Mouse (Mus musculus) heart, adult 18-20 months (tissue): ENCODE measurements around the gene Clec4n. TPM values are rescaled to one million over a fixed set of nuclear protein-coding genes. Genes with fewer than 3 reads are reported as not detected.
"Not testable (repeated sequence)": the region's sequence is repeated elsewhere in the genome, so short reads cannot be mapped to it uniquely, and the experiment has no call there.

ENCODE experiments used
- DNase-seq, 2 experiments: peaks; one replicate each; pipeline ENCODE4 v3.0.0; 2021 to 2022; ENCODE audit warnings: mixed read lengths in 1 of 2
- long read RNA-seq, 2 experiments: library from polyadenylated mRNA; stranded (forward); transcript quantifications; one replicate each; pipeline ENCODE4 v2.0.0; 2021
- total RNA-seq, 2 experiments: library from RNA; stranded (reverse); gene quantifications; 2 replicates each; pipeline ENCODE4 v1.2.3; 2021

Clec4n gene
- under 1 TPM; 0.35 to 0.85 TPM for total RNA-seq
- long read RNA-seq, experiment 1, partial matches to known transcripts, result 0 of 2 reads
- long read RNA-seq, experiment 1, other reads (novel, unspliced or antisense), result 1 of 2 reads
- long read RNA-seq, experiment 2, partial matches to known transcripts, result 0 of 1 reads
- long read RNA-seq, experiment 2, other reads (novel, unspliced or antisense), result 0 of 1 reads

- peak; percentile 6 to 8 for DNase-seq
Measured at GRCm38 (mm10) chr6:123229644-123230043, at the start of gene Clec4n. TSS of gene Clec4n (plus strand) at chr6:123229843.

DNA sequence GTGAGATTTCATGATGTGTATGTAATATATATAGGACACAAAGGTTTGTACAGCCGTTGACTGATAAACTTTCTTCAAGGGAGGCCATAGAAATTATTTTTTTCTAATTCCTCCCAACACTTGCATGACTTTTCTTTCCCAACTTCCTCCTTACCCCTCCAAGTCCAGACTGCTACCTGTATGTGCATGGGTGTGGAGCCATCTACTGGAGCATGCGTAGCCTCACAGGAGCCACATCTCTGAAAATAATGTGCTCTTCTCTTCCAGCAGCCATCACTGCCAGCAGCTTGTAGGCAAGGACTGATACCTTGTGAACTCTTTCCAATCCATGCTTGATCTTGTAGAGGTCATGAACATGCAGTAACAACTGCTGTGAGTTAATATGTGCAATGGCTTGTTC is 44.8 kb upstream of the Clec4n start:
- peak in 1 of 2 experiments; percentile 17 for DNase-seq

DNA sequence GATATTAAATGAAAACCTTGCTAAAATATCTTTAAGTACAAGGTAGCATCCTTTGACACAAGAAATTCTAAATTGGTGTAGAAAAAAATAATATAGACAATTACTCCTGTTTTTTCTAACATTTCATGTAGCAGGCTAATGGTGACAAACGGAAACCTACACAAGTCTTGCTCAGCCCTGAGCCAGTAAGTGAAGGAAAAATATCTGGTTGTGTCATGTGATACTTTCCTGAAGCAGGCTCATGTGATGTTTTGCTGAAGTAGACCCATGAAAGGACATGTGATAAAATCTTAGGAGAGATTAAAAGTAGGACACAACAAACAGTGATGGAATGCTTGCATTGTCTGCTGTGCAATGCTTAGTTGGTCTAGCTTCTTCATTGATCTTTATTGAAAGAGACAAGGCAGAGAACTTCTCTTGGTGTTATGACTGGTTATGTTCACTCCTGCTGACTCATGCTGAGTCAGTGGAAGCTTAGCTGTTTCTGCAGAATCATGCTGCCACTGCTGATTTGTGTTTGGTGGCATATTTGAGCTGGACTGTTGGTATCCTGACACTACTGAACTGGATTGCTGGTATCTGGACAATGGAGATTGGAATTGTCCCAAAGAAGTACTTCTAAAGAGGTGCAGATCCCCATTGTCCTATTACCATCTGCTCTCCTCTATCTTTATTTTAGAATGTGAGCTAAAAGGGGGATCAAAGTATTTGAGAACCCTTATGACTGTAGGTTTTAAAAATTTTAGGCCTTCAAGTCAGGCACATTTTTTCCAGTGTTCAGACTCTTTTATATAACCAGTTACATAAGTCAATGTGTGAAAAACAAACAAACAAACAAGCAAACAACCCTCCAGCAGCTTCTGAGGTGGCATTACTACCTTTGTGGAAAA is 22.2 kb upstream of the Clec4n start:
- DNase-seq, result no peak

DNA sequence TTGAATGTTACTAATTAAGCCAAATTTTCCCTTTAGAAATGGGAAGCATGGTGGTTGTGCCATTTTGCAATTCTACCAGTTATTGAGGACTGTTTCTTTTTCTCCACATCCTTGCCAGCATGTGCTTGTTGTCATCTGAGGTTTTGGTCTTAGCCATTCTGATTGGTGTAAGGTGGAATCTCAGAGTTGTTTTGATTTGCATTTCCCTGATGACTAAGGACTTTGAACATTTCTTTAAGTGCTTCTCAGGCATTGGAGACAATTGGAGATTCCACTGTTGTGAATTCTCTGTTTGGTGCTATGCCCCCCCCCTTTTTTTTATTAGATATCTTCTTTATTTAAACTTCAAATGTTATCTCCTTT is 21.6 kb upstream of the Clec4n start:
- DNase-seq, result not testable (repeated sequence)

GRCm38 (mm10) chr6:123211726-123212125 is 17.9 kb upstream of the Clec4n start:
- DNase-seq, result no peak

- peak in 1 of 2 experiments; percentile 17 for DNase-seq
Measured at GRCm38 (mm10) chr6:123227519-123228166, 2.0 kb upstream of the Clec4n start.

DNA sequence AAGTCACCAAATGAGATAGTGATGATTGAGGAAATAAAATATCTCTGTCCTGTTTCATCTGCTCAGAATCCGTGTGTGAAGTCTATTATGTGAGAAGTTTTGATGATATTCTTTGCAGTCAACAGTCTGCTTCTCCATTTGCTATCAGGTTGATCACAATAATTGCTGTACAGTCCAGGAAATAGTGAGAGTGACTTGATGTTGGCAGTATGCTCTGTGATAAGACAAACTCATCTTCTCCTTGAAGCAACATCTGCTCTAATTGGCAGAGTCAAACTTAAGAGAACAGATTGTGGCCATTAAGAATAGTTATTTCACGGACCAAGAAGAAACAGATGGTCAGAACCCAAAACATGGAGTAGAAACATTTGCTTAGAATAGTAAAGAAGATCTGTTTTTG is 1.5 kb downstream of the Clec4n start:
- no peak for DNase-seq

DNA sequence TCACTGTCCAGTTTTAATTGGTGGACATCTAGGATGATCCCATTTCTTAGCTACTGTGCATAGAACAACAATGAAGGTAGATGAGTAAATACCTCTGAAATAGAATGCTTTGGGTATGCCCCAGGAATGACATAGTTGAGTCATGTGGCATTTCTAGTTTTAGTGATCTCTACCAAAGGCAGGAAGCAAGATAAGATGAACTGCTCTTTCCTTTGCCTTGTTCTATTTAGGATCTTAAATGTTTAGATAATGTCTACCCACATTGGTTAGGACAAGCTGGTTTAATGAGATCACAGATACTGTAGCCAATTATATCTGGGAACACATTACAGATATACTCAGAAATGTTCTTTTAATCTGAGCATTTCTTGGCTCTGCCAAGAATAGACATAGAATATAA is 7.9 kb downstream of the Clec4n start:
- DNase-seq, result no peak

- no peak for DNase-seq
Measured at GRCm38 (mm10) chr6:123244201-123244600, 14.6 kb downstream of the Clec4n start.

GRCm38 (mm10) chr6:123248862-123249261 is 19.2 kb downstream of the Clec4n start:
- DNase-seq, result not testable (repeated sequence)

DNA sequence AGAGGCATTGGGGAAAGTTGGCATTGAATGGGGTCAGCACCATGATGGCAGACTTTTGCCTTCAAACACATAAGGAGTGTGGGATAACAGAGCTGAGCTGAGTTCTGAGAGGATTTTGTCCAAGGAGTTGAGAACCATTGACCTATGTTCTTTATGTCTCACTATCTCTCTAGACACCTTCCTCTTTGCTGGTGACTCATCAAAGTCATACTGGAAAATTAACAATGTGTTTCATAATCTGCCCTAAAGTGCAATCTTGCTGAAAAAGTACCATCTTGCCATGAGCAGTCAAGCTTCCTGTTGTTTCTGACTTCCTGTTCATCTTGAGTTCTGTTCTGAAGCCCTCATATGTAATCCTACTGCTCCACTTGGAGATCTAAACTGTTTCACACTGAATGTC is 23.1 kb downstream of the Clec4n start:
- DNase-seq, result peak in 1 of 2 experiments; percentile 14

- no peak for DNase-seq
Measured at GRCm38 (mm10) chr6:123258946-123259345, 29.3 kb downstream of the Clec4n start.

DNA sequence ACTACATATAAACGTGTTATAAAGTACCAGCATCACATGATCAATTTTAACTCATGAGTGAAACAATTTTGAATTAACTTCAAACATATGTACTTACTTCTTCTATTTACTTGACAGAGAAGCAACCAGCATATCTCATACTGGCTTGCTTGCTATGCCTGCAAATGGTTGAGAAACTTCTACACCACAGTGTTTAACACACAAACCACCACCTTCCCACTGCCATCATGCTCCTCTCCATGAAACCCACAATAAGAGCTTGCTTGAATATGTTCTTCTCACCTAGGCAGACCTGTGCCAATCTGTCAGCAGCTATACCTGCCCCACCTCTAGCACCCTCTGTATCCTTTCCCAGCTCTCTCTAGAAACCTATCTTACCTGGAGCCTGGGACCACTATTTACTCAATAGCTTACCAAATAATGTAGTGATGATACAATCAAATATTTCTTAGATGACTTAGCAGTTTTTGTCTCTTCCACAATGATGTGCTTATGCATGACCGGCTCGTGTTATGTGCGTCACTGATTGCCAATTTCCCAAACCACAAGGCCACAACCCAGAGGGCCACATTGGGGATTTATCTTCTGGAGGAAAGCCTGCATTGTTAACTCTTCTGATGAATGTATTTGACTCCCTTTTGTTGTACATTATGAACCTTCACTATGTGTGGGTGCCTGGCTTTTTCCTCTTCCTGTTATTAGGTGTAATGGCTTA is 30.4 kb downstream of the Clec4n start:
- DNase-seq, result no peak

DNA sequence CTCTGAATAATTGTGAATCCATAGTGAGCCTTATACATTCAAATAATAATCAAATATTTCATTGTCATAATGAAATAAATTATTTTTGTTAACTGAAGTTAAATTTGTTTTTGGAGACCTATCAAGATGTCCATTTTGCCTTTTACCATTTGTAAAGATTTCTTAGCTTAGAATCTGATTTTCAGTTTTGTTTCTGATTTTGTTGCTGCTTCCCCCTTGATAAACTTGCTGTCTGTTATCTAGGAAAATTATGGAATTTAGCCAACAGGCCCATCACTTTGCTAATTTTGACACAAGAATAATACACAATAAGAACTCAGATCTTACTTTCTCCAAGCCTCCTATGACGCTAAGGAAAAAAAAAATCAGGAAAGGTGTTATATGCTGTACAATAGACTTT is 31.2 kb downstream of the Clec4n start:
- no peak for DNase-seq

DNA sequence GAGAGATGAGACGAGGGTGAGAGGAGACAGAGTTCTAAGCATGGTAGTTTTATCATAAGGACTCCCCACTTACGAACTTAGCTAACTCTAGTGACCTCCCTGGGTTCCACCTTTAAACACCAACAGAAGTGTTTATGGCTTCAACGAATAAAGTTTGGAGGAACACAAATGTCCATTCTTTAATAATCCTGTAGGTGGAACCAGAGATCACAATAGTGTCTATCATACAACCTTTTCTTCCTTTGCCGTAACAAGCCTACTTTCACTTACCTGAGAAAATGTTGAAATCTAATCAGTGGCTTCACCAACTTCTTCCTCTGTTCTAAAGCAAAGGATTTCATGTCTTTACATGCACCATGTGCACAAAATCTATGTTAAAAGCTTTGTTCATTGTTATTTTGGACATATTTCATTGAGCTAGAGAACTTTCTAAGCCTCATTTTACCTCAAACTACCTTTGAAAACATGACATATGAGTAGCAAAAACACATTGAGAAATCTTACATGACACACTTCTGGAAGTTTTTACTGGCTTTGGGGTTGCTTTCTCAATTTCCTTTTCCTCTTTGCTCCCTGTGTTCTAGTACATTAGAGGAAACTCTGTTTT is 32.0 kb downstream of the Clec4n start, which contains the start of gene Clec4d:
Clec4d (plus strand) TSS at position 557 of the 607 bp plus-strand sequence.
- DNase-seq, result no peak

GRCm38 (mm10) chr6:123264194-123264593 is 34.6 kb downstream of the Clec4n start:
- no peak for DNase-seq

- no peak for DNase-seq
Measured at GRCm38 (mm10) chr6:123265809-123266208, 36.2 kb downstream of the Clec4n start.

- DNase-seq, result no peak
Measured at GRCm38 (mm10) chr6:123266945-123267344, 37.3 kb downstream of the Clec4n start.

GRCm38 (mm10) chr6:123279443-123279842 is 49.8 kb downstream of the Clec4n start:
- DNase-seq, result no peak

DNA sequence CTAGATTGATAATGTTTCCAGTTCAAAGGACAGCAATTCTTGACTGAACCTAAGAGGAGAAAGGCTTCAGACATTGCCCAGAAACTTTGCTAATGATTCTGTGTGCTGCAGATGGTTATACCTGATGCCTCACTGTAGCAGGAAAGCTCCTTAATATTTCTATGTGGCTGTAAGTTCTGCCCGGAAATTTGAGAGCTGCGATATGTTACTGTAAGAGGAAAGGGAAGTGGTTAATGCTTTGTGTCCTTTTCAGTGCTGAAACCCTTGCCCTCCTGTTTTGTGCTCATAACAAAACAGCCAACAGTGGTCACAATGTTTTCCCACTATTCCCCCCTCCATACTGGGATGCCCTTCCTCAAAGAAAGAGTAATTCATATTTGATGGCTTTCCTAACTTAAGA is 56.7 kb downstream of the Clec4n start:
- no peak for DNase-seq

DNA sequence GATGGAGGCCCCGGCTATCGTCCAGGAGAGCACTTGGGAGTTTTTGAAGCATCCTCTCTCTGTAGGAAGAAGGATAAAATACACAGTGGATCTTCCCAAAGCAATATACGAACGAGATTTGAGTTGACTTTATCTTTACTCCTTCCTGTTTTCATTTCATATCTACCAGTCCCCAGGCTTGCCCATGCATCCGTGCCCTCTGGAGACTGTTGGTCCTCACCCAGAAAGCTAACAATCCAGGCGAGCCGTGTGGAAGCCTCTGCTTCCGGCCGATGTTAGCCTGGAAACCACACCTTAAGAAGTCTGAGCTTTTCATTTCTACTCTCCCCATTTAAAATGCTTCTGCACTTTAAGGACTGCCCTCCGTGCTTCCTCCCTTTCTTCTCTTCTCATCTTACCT is 59.3 kb downstream of the Clec4n start:
- DNase-seq, result no peak

DNA sequence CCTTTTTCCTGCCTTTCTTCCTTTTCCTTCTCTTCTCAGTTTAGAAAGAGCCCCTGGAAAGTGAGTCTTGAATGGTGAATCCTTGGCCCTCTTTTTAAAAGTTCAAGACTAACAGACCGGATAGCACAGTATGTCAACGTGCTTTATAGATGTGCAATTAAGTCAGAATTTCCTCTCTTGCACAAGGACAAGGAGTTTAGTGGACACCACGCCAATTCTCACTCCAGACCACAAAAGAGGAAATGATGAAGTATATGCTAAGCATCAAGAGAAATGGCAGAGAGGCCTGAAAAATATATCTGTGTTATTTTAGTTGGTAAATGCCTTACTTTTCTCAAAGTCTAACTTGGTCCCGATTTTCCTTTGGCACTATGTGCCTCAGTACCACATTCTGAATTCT is 60.1 kb downstream of the Clec4n start, which contains the start of gene Clec4e:
Clec4e (minus strand) TSS at position 118 of the 400 bp plus-strand sequence.
- DNase-seq, result no peak
